Mouse (Mus musculus) cortical plate, adult 2 months (tissue): ENCODE data around the gene Gng13.

Source experiments
- CTCF ChIP-seq: fragments of 200-500 bp; IDR thresholded peaks from 2 replicates; pipeline ENCODE4 v1.5.1; 2011; ENCODE audit warnings: mild to moderate bottlenecking, control low read depth, low read length; ENCODE audit not compliant: insufficient read depth; ENCODE audit errors: extremely low read depth
- POLR2A ChIP-seq: fragments of 200-500 bp; IDR thresholded peaks from 2 replicates; pipeline ENCODE4 v1.6.1; 2011; ENCODE audit warnings: mild to moderate bottlenecking, low read length, control low read depth; ENCODE audit not compliant: insufficient read depth; ENCODE audit errors: extremely low read depth

DNA sequence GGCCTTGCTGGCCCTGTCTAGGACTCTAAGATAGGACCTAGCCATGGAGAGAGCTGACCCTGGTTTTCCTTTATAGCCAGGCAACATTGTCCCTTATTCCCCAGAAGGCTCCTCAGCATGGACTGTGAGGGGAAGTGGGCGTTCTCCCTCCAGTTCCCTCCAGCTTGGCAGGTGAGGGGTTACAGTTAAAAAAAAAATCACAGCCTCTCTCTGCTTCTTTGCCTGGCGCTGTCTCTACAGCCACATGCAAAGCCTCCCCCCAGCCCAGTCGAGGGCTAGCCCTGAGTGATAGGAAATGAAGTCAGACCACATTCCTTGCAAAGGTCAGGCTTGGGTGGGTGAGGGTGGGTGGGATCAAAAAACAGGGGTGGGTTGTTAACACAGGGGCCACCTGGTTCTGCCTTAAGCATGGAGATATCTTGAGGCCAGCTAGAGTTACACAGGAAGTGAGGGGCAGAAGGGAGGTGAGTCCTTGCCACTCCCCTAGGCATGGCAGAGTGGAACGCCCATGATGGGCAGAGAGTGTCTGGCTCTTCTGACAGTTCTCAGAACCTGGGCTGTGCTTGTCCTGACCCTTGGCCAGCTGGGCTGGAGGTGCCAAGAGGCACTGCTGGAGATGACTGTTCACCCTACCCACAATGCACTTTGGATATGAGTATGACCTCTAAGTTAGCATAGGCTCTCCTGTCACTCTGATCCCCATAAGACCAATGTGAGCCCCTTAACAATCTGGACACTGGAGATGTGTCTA is 38.8 kb downstream of the Gng13 start:
- TF ChIP-seq POLR2A (no peak), CTCF (no peak)
